Mouse (Mus musculus) adrenal gland, postnatal 4 days (tissue): Measurements from ENCODE around the gene Slfn3. TPM values are rescaled to one million over a fixed set of nuclear protein-coding genes. Genes with fewer than 3 reads are reported as not detected.
"Not testable (repeated sequence)": the region's sequence is repeated elsewhere in the genome, so short reads cannot be mapped to it uniquely, and the experiment has no call there.

Source experiments
- DNase-seq, 2 experiments: peaks; one replicate each; pipeline ENCODE4 v3.0.0; 2021 to 2022; ENCODE audit warnings: low spot score in 2 of 2, mixed read lengths in 2 of 2
- long read RNA-seq, 2 experiments: library from polyadenylated mRNA; stranded (forward); transcript quantifications; one replicate each; pipeline ENCODE4 v2.0.0; 2021
- total RNA-seq, 2 experiments: library from RNA; stranded (reverse); gene quantifications; 2 replicates each; pipeline ENCODE4 v1.2.3; 2021

The Slfn3 gene
- 1 to 10 TPM; 3.8 to 4.8 TPM for total RNA-seq
- long read RNA-seq, experiment 1, result 0 reads
- long read RNA-seq, experiment 2, result 0 reads

- no peak for DNase-seq
These were observed at the start of gene Slfn3 for GRCm38 (mm10) chr11:83191134-83191893. Gene Slfn3, plus strand, starts transcription at chr11:83191330.

- DNase-seq, result not testable (repeated sequence)
These were observed 42.2 kb upstream of the Slfn3 start for GRCm38 (mm10) chr11:83148939-83149338.

GRCm38 (mm10) chr11:83174948-83175539 is 16.1 kb upstream of the Slfn3 start, which contains the start of gene Slfn4:
Gene Slfn4, plus strand, starts transcription at chr11:83175186.
- DNase-seq, result no peak

GRCm38 (mm10) chr11:83192001-83192400 is 871 bp downstream of the Slfn3 start:
- DNase-seq, result no peak

- no peak for DNase-seq
These were observed 13.9 kb downstream of the Slfn3 start for GRCm38 (mm10) chr11:83205002-83205401.

GRCm38 (mm10) chr11:83216119-83216518 is 25.0 kb downstream of the Slfn3 start:
- DNase-seq, result no peak

GRCm38 (mm10) chr11:83221328-83221877 is 30.3 kb downstream of the Slfn3 start:
- DNase-seq, result no peak

GRCm38 (mm10) chr11:83223367-83223766 is 32.2 kb downstream of the Slfn3 start:
- DNase-seq, result no peak

GRCm38 (mm10) chr11:83223793-83224192 is 32.7 kb downstream of the Slfn3 start:
- not testable (repeated sequence) for DNase-seq

- no peak for DNase-seq
These were observed 33.1 kb downstream of the Slfn3 start for GRCm38 (mm10) chr11:83224217-83224616.

GRCm38 (mm10) chr11:83224750-83225149 is 33.6 kb downstream of the Slfn3 start:
- no peak for DNase-seq

GRCm38 (mm10) chr11:83225371-83225960 is 34.3 kb downstream of the Slfn3 start:
- no peak for DNase-seq

GRCm38 (mm10) chr11:83227926-83228723 is 37.0 kb downstream of the Slfn3 start:
- no peak for DNase-seq

- no peak for DNase-seq
These were observed 39.8 kb downstream of the Slfn3 start for GRCm38 (mm10) chr11:83230966-83231365.

- DNase-seq, result not testable (repeated sequence)
These were observed 42.5 kb downstream of the Slfn3 start for GRCm38 (mm10) chr11:83233621-83234020.

GRCm38 (mm10) chr11:83237390-83237789 is 46.3 kb downstream of the Slfn3 start:
- not testable (repeated sequence) for DNase-seq

- no peak for DNase-seq
These were observed 47.3 kb downstream of the Slfn3 start for GRCm38 (mm10) chr11:83238389-83238788.

- DNase-seq, result no peak
These were observed 48.7 kb downstream of the Slfn3 start for GRCm38 (mm10) chr11:83239811-83240210.

- peak in 1 of 2 experiments; percentile 50 for DNase-seq
These were observed 66.1 kb downstream of the Slfn3 start for GRCm38 (mm10) chr11:83257211-83257610.

GRCm38 (mm10) chr11:83262673-83263072 is 71.5 kb downstream of the Slfn3 start:
- DNase-seq, result no peak

- no peak for DNase-seq
These were observed 72.0 kb downstream of the Slfn3 start for GRCm38 (mm10) chr11:83263146-83263545.
